In the genomic region with DNA sequence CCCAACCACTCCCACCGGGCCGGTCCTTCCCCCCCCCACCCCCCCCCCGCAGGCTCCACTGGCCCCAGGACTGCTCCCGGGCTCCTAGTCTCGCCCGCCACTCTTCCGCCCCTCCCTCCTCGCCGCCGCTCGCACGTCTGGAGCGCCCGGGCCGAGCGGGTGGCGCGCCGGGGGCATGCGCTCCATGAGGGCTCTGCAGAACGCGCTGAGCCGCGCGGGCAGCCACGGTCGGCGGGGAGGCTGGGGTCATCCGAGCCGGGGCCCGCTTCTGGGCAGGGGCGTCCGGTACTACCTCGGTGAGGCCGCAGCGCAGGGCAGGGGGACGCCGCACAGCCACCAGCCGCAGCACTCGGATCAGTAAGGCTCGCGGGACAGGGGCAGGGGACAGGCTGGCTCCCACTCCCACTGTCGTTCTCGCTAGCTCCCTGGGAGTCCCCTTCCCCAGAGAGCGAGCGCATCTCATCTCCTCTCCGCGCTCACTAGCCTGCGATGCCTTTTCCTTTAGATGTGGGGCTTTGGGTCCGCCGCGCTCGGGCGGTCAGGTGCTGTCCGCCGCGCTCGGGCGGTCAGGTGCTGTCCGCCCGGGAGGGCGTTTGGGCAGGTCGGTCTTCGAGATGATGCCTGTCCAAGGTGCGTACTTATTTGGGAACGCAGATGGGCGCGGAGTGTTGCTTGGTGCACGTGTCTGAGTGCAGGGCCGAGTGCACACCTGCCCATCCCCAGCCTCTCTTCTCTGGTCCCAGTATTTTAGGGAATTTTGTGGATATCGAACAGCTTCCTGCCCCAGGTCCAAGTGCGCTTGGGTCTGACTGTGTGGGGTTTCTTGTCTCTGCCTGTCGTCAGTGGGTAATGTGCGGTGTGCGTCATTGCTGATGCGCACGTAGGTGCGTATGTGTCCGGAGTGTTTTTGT, we compare ENCODE assay signal across 8 mouse cellular contexts. TPM values are rescaled to one million over a fixed set of nuclear protein-coding genes. Genes with fewer than 3 reads are reported as not detected.
DNase-seq lines count a peak whose midpoint lies in the region; ATAC-seq and TF ChIP-seq lines count a peak whose summit lies in the region.

No protein-coding gene starts in this region.

- TF ChIP-seq POLR2A in myocyte (IDR thresholded peaks at IDR 0.05; ENCODE audit: insufficient read length, low read depth), result no peak

- H3K79me2 ChIP-seq in myocyte (ENCODE audit: control insufficient read depth, insufficient read depth), result no peaks in the 10 kb centered on the region

- peak overlapping the region; percentile 44 for H3K9ac ChIP-seq in heart, embryonic 11.5 days (ENCODE audit: low read depth, low read length)

- H3K27ac ChIP-seq in heart, embryonic 11.5 days (ENCODE audit: low read depth, low read length), result no peak overlapping the region
- H3K27ac ChIP-seq in left cerebral cortex, adult 2 months, result peak overlapping the region; percentile 92

- WGBS in heart, embryonic 11.5 days (ENCODE audit: insufficient replicate concordance), result under 1% methylated on average over 62 of the region's 79 CpGs

- H3K4me1 ChIP-seq in heart, embryonic 11.5 days (ENCODE audit: control insufficient read depth, insufficient read depth, low read length), result peaks cover 4% of the 10 kb centered on the region; the same call in 1 of the 2 replicates

- H3K27me3 ChIP-seq in heart, embryonic 11.5 days (ENCODE audit: control insufficient read depth, insufficient read depth, low read length), result peaks cover 20% of the 10 kb centered on the region
- no peaks in the 10 kb centered on the region for H3K27me3 ChIP-seq in myocyte (ENCODE audit: control insufficient read depth, insufficient read depth, insufficient read length)

- H3ac ChIP-seq in myocyte (ENCODE audit: control insufficient read depth, insufficient read length), result peak overlapping the region; percentile 37

- no peak for TF ChIP-seq CTCF in left cerebral cortex, adult 2 months (IDR thresholded peaks at IDR 0.05)

- peak; percentile 87 for ATAC-seq in heart, embryonic 11.5 days (replicated peaks; ENCODE audit: insufficient number of reproducible peaks, low FRiP score, low TSS enrichment)

- peak overlapping the region; percentile 98 for H3K4me2 ChIP-seq in heart, embryonic 11.5 days
- peak overlapping the region; percentile 89 for H3K4me2 ChIP-seq in myocyte (ENCODE audit: low read depth)

- intact Hi-C loops in heart, postnatal 25 days (cut with DNase I), result no loop called here
- intact Hi-C loops in left cerebral cortex, adult 2 months (cut with DNase I), result no loop called here

- no peak for DNase-seq in heart, postnatal 25 days (ENCODE audit: low spot score)
- peak; percentile 71 for DNase-seq in CD4-positive, CD25-positive, alpha-beta regulatory T cell, adult 2 months (ENCODE audit: low read depth, low spot score)
- DNase-seq in cerebellum, adult 18-20 months, result peak; percentile 67 to 81
- peak; percentile 31 to 39 for DNase-seq in frontal cortex, postnatal 25 days (ENCODE audit: low spot score in 2 of 2)
- peak; percentile 59 to 64 for DNase-seq in left cerebral cortex, adult 2 months (ENCODE audit: extremely low spot score in 1 of 2, low spot score in 2 of 2)
- DNase-seq in Muller cell, postnatal 12 days (ENCODE audit: inconsistent ontology term), result no peak

- H3K4me3 ChIP-seq in heart, embryonic 11.5 days (ENCODE audit: low read depth, low read length), result peak overlapping the region; percentile 52
- H3K4me3 ChIP-seq in left cerebral cortex, adult 2 months, result peak overlapping the region; percentile 95
- peak overlapping the region; percentile 30 for H3K4me3 ChIP-seq in myocyte

- no peaks in the 10 kb centered on the region for H3K36me3 ChIP-seq in heart, embryonic 11.5 days (ENCODE audit: control insufficient read depth, insufficient read depth, low read length)
- H3K36me3 ChIP-seq in myocyte (ENCODE audit: control insufficient read depth, insufficient read depth), result no peaks in the 10 kb centered on the region

- no peaks in the 10 kb centered on the region for H3K9me3 ChIP-seq in heart, embryonic 11.5 days (replicated peaks; ENCODE audit: control insufficient read depth, low read length)

TF ChIP-seq in myocyte, 11 proteins besides CTCF, POLR2A, EP300 and RAD21:
- TF ChIP-seq USF1 (IDR thresholded peaks at IDR 0.05; ENCODE audit: low read depth) (no peak), E2F4 (IDR thresholded peaks at IDR 0.05; ENCODE audit: insufficient read depth) (no peak), SRF (IDR thresholded peaks at IDR 0.05; ENCODE audit: control insufficient read depth, insufficient read length, low read depth) (no peak), POLR2AphosphoS2 (IDR thresholded peaks at IDR 0.05; ENCODE audit: insufficient read length, low read depth) (no peak), MYOD1 (IDR thresholded peaks at IDR 0.05; ENCODE audit: control insufficient read depth in 1 of 3, insufficient read length in 2 of 3, low read depth in 2 of 3) (no peak)

RNA-seq across cellular contexts. Expression of gene Gls2, which starts 0.5 kb away (rescaled TPM):
- polyA plus RNA-seq in heart, embryonic 11.5 days (2014; fragmentation: Nextera tagmentation; extraction: Ambion mirVana), result 0.89 and 1.3 TPM in 2 replicates
- total RNA-seq in heart, postnatal 25 days (2021), result 1 to 10 TPM in 1 of 2 experiments, under 1 TPM in 1; 0.94 to 1.1 TPM
- total RNA-seq in left cerebral cortex, adult 2 months (2021), result 10 to 100 TPM; 36.2 to 37.1 TPM
- polyA plus RNA-seq in myocyte (2012; fragmentation: generic; extraction: Trizol), result 1.1 TPM

RNA-seq across cellular contexts. Expression of gene Rbms2, which starts 14.7 kb away (rescaled TPM):
- polyA plus RNA-seq in heart, embryonic 11.5 days (2014; fragmentation: Nextera tagmentation; extraction: Ambion mirVana), result 36.1 and 38.5 TPM in 2 replicates
- 10 to 100 TPM; 82.2 to 88.4 TPM for total RNA-seq in heart, postnatal 25 days (2021)
- 10 to 100 TPM; 15.6 to 16.4 TPM for total RNA-seq in left cerebral cortex, adult 2 months (2021)
- polyA plus RNA-seq in myocyte (2012; fragmentation: generic; extraction: Trizol), result 97.3 TPM

RNA-seq across cellular contexts. Expression of gene Spryd4, which starts 16.8 kb away (rescaled TPM):
- 40.4 and 41.4 TPM in 2 replicates for polyA plus RNA-seq in heart, embryonic 11.5 days (2014; fragmentation: Nextera tagmentation; extraction: Ambion mirVana)
- total RNA-seq in heart, postnatal 25 days (2021), result 10 to 100 TPM; 42.8 to 45.5 TPM
- total RNA-seq in left cerebral cortex, adult 2 months (2021), result 10 to 100 TPM in 1 of 2 experiments, 1 to 10 TPM in 1; 9.5 to 10.4 TPM
- 21.8 TPM for polyA plus RNA-seq in myocyte (2012; fragmentation: generic; extraction: Trizol)

RNA-seq across cellular contexts. Expression of gene Mip, which starts 30.8 kb away (rescaled TPM):
- not detected in 2 replicates for polyA plus RNA-seq in heart, embryonic 11.5 days (2014; fragmentation: Nextera tagmentation; extraction: Ambion mirVana)
- not detected for total RNA-seq in heart, postnatal 25 days (2021)
- total RNA-seq in left cerebral cortex, adult 2 months (2021), result not detected
- not detected for polyA plus RNA-seq in myocyte (2012; fragmentation: generic; extraction: Trizol)

RNA-seq across cellular contexts. Expression of gene Timeless, which starts 37.1 kb away (rescaled TPM):
- 33.1 and 34.2 TPM in 2 replicates for polyA plus RNA-seq in heart, embryonic 11.5 days (2014; fragmentation: Nextera tagmentation; extraction: Ambion mirVana)
- total RNA-seq in heart, postnatal 25 days (2021), result 1 to 10 TPM; 7.7 to 8.8 TPM
- total RNA-seq in left cerebral cortex, adult 2 months (2021), result 1 to 10 TPM; 8.2 to 9.1 TPM
- polyA plus RNA-seq in myocyte (2012; fragmentation: generic; extraction: Trizol), result 4.9 TPM

Comparison
In these comparisons a context has a peak if more than half of its experiments do, and no peak if none do; other contexts are left out.
1. H3K4me3 ChIP-seq: peak in every context shown above with its lines; median percentile 95 in left cerebral cortex, adult 2 months; 52 in heart, embryonic 11.5 days; 30 in myocyte.
2. DNase-seq: peak in CD4-positive, CD25-positive, alpha-beta regulatory T cell, adult 2 months (single experiment), cerebellum, adult 18-20 months (2 of 2), frontal cortex, postnatal 25 days (2 of 2) and left cerebral cortex, adult 2 months (2 of 2); none in heart, postnatal 25 days (single experiment) and Muller cell, postnatal 12 days (single experiment).
3. RNA of gene Gls2, which starts 0.5 kb away (total RNA-seq): 36.2 to 37.1 TPM in left cerebral cortex, adult 2 months; 0.94 to 1.1 TPM in heart, postnatal 25 days; every median in the first group is over 10 times any median in the second.
4. RNA of gene Rbms2, which starts 14.7 kb away (total RNA-seq): 82.2 to 88.4 TPM in heart, postnatal 25 days; 15.6 to 16.4 TPM in left cerebral cortex, adult 2 months; every median in the first group is over 4 times any median in the second.